ENCODE assay signal across 12 mouse cellular contexts in genomic region chr12:45670246-45670873, GRCm38 (mm10).
DNase-seq lines count a peak whose midpoint lies in the region; ATAC-seq lines count a peak whose summit lies in the region.
"Had no signal": no experiment of that assay in that cellular context is flagged by ENCODE, and none has a peak within 500 bp of the region (broad histone marks: within the 10 kb centered on the region; RNA-seq: fewer than 3 reads in every experiment).

No protein-coding gene starts in this region.

- H3K4me3 ChIP-seq in kidney, embryonic 14.5 days (ENCODE audit: low read length): no peak overlapping the region
- H3K4me3 ChIP-seq in forebrain, embryonic 16.5 days (replicated peaks; ENCODE audit: low read length): no peak overlapping the region
- no peak overlapping the region for H3K4me3 ChIP-seq in limb, embryonic 13.5 days
- H3K4me3 ChIP-seq in neural tube, embryonic 13.5 days: no peak overlapping the region
- H3K4me3 ChIP-seq: heart, embryonic 10.5 days; liver, embryonic 13.5 days had no signal

- H3K27me3 ChIP-seq in kidney, embryonic 14.5 days (ENCODE audit: control insufficient read depth, insufficient read depth, low read length): no peaks in the 10 kb centered on the region
- no peaks in the 10 kb centered on the region for H3K27me3 ChIP-seq in forebrain, embryonic 16.5 days (replicated peaks; ENCODE audit: control insufficient read depth, insufficient read depth, low read length)
- no peaks in the 10 kb centered on the region for H3K27me3 ChIP-seq in limb, embryonic 13.5 days
- H3K27me3 ChIP-seq in neural tube, embryonic 13.5 days: no peaks in the 10 kb centered on the region
- H3K27me3 ChIP-seq: liver, embryonic 13.5 days had no signal

- no peak overlapping the region for H3K27ac ChIP-seq in kidney, embryonic 14.5 days (ENCODE audit: low read depth, low read length)
- peak overlapping the region; percentile 58; the same call in 1 of the 2 replicates for H3K27ac ChIP-seq in forebrain, embryonic 16.5 days (ENCODE audit: low read length)
- 0 out of 2 replicates have a peak overlapping the region, but pooled peaks have one; percentile 64 for H3K27ac ChIP-seq in limb, embryonic 13.5 days
- H3K27ac ChIP-seq in neural tube, embryonic 13.5 days (replicated peaks): peak overlapping the region; percentile 95
- H3K27ac ChIP-seq: heart, embryonic 10.5 days; liver, embryonic 13.5 days had no signal

- H3K9ac ChIP-seq in kidney, embryonic 14.5 days (ENCODE audit: low read depth, low read length): no peak overlapping the region
- H3K9ac ChIP-seq in forebrain, embryonic 16.5 days (replicated peaks; ENCODE audit: low read depth, low read length): no peak overlapping the region
- H3K9ac ChIP-seq in limb, embryonic 13.5 days: no peak overlapping the region
- H3K9ac ChIP-seq in neural tube, embryonic 13.5 days: peak overlapping the region; percentile 58
- H3K9ac ChIP-seq: liver, embryonic 13.5 days had no signal

- intact Hi-C loops in left cerebral cortex, postnatal 10 days (cut with DNase I): no loop called here

- peak; percentile 68 for ATAC-seq in kidney, embryonic 14.5 days (ENCODE audit: low FRiP score, low TSS enrichment)
- ATAC-seq in forebrain, embryonic 16.5 days: peak; percentile 61
- 0 out of 2 replicates have a peak, but pooled peaks have one; percentile 64 for ATAC-seq in limb, embryonic 13.5 days (ENCODE audit: low FRiP score, low read depth)
- ATAC-seq in neural tube, embryonic 13.5 days (ENCODE audit: low read depth): peak; percentile 93
- ATAC-seq: activated CD4-positive, CD25-positive, alpha-beta regulatory T cell, adult 4 months had no signal

- WGBS in kidney, embryonic 14.5 days: 18% methylated on average over 6 of the region's 6 CpGs
- 65% methylated on average over 6 of the region's 6 CpGs for WGBS in forebrain, embryonic 16.5 days
- 29% methylated on average over 6 of the region's 6 CpGs for WGBS in limb, embryonic 13.5 days
- WGBS in neural tube, embryonic 13.5 days: 39% methylated on average over 6 of the region's 6 CpGs

- no peak for DNase-seq in kidney, postnatal 25 days
- DNase-seq in left cerebral cortex, postnatal 10 days (ENCODE audit: extremely low spot score in 1 of 2, low spot score in 2 of 2): no peak
- no peak for DNase-seq in heart, adult 18-20 months
- DNase-seq in heart, adult 11 months: no peak
- DNase-seq: cerebellum, adult 9-10 months; liver, embryonic 13.5 days had no signal

- no peaks in the 10 kb centered on the region for H3K36me3 ChIP-seq in kidney, embryonic 14.5 days (ENCODE audit: control insufficient read depth, insufficient read depth, low read length)
- H3K36me3 ChIP-seq in forebrain, embryonic 16.5 days (ENCODE audit: control insufficient read depth, insufficient read depth): no peaks in the 10 kb centered on the region
- H3K36me3 ChIP-seq in limb, embryonic 13.5 days: no peaks in the 10 kb centered on the region
- H3K36me3 ChIP-seq in neural tube, embryonic 13.5 days: no peaks in the 10 kb centered on the region
- H3K36me3 ChIP-seq: heart, embryonic 10.5 days; liver, embryonic 13.5 days had no signal

- H3K4me2 ChIP-seq in kidney, embryonic 14.5 days (replicated peaks; ENCODE audit: low read depth, low read length): no peak overlapping the region
- no peak overlapping the region for H3K4me2 ChIP-seq in forebrain, embryonic 16.5 days (ENCODE audit: low read length)
- peak overlapping the region; percentile 42 for H3K4me2 ChIP-seq in limb, embryonic 13.5 days (replicated peaks)
- peak overlapping the region; percentile 37 for H3K4me2 ChIP-seq in neural tube, embryonic 13.5 days
- H3K4me2 ChIP-seq: liver, embryonic 13.5 days had no signal

- H3K9me3 ChIP-seq in kidney, embryonic 14.5 days (ENCODE audit: control insufficient read depth, low read length): no peaks in the 10 kb centered on the region
- H3K9me3 ChIP-seq in forebrain, embryonic 16.5 days (ENCODE audit: control insufficient read depth, low read length): no peaks in the 10 kb centered on the region
- H3K9me3 ChIP-seq in limb, embryonic 13.5 days: no peaks in the 10 kb centered on the region
- H3K9me3 ChIP-seq in neural tube, embryonic 13.5 days: no peaks in the 10 kb centered on the region
- H3K9me3 ChIP-seq: heart, embryonic 10.5 days; liver, embryonic 13.5 days had no signal

- peaks cover 6% of the 10 kb centered on the region; the same call in 1 of the 2 replicates for H3K4me1 ChIP-seq in kidney, embryonic 14.5 days (ENCODE audit: control insufficient read depth, insufficient read depth, low read length)
- peaks cover 18% of the 10 kb centered on the region for H3K4me1 ChIP-seq in forebrain, embryonic 16.5 days (replicated peaks; ENCODE audit: control insufficient read depth, insufficient read depth, low read length)
- peaks cover 31% of the 10 kb centered on the region for H3K4me1 ChIP-seq in limb, embryonic 13.5 days
- peaks cover 34% of the 10 kb centered on the region for H3K4me1 ChIP-seq in neural tube, embryonic 13.5 days (replicated peaks)
- H3K4me1 ChIP-seq: liver, embryonic 13.5 days had no signal

Comparison
In these comparisons a context has a peak if more than half of its experiments do, and no peak if none do; other contexts are left out.
1. H3K4me2 ChIP-seq: peak in limb, embryonic 13.5 days (single experiment) and neural tube, embryonic 13.5 days (single experiment); none in kidney, embryonic 14.5 days (single experiment) and forebrain, embryonic 16.5 days (single experiment).
2. Peak in every context shown above with its lines, with median percentiles within 50 percentile points of each other: ATAC-seq.